14 mouse cellular contexts compared by ENCODE assay signal in genomic region chr17:56540562-56540975, GRCm38 (mm10). TPM values are rescaled to one million over a fixed set of nuclear protein-coding genes. Genes with fewer than 3 reads are reported as not detected.
A peak's percentile ranks its signal among the peaks of the same experiment; 100 is the strongest.
DNase-seq lines count a peak whose midpoint lies in the region; ATAC-seq and TF ChIP-seq lines count a peak whose summit lies in the region.
"Had no signal": no experiment of that assay in that cellular context is flagged by ENCODE, and none has a peak within 500 bp of the region (broad histone marks: within the 10 kb centered on the region; RNA-seq: fewer than 3 reads in every experiment).

No protein-coding gene starts in this region.

- no peak for DNase-seq in kidney, adult 11 months
- peak; percentile 40 for DNase-seq in ES-E14 (ENCODE audit: low read depth, low spot score)
- no peak for DNase-seq in liver, embryonic 13.5 days
- DNase-seq in B cell, adult 2 months = no peak
- no peak for DNase-seq in frontal cortex, postnatal 25 days (ENCODE audit: low spot score in 2 of 2)
- DNase-seq: cerebellum, postnatal 14 days had no signal

- no peak overlapping the region for H3K9ac ChIP-seq in kidney, embryonic 15.5 days
- no peak overlapping the region for H3K9ac ChIP-seq in ES-E14 (ENCODE audit: insufficient read depth, low read depth, low read length, poor library complexity, severe bottlenecking)
- no peak overlapping the region for H3K9ac ChIP-seq in embryonic facial prominence, embryonic 12.5 days
- H3K9ac ChIP-seq in liver, embryonic 13.5 days = no peak overlapping the region
- H3K9ac ChIP-seq: neural tube, embryonic 12.5 days had no signal

- ATAC-seq in kidney, embryonic 15.5 days (replicated peaks; ENCODE audit: low FRiP score) = peak; percentile 57
- ATAC-seq in embryonic facial prominence, embryonic 12.5 days (ENCODE audit: insufficient number of reproducible peaks, insufficient read depth, low FRiP score, low TSS enrichment) = 0 out of 2 replicates have a peak, but pooled peaks have one; percentile 24
- peak; percentile 43 for ATAC-seq in liver, embryonic 13.5 days (ENCODE audit: low read depth)
- ATAC-seq in erythroblast, adult 5-6 weeks (replicated peaks; ENCODE audit: low FRiP score, poor library complexity, severe bottlenecking) = no peak
- ATAC-seq: inflammation-experienced regulatory T-cells, adult 6 months had no signal

- H3K27me3 ChIP-seq in kidney, embryonic 15.5 days = no peaks in the 10 kb centered on the region
- H3K27me3 ChIP-seq in embryonic facial prominence, embryonic 12.5 days = no peaks in the 10 kb centered on the region
- H3K27me3 ChIP-seq in liver, embryonic 13.5 days = peaks cover 12% of the 10 kb centered on the region; the same call in 1 of the 2 replicates
- H3K27me3 ChIP-seq: neural tube, embryonic 12.5 days had no signal

- in situ Hi-C loops in ES-E14 (cut with MboI; ENCODE audit: low sequenced_read_pairs in 2 of 2, unreplicated experiment in 2 of 2) = no loop called here

- 0 out of 2 replicates have a peak, but pooled peaks cover 3% of the 10 kb centered on the region for H3K4me1 ChIP-seq in kidney, embryonic 15.5 days
- no peaks in the 10 kb centered on the region; a peak in 1 of 4 replicates for H3K4me1 ChIP-seq in ES-E14 (ENCODE audit: control insufficient read depth in 2 of 2, insufficient read depth in 2 of 2, low read length in 2 of 2, poor library complexity in 1 of 2)
- no peaks in the 10 kb centered on the region for H3K4me1 ChIP-seq in embryonic facial prominence, embryonic 12.5 days
- H3K4me1 ChIP-seq in liver, embryonic 13.5 days (replicated peaks) = peaks cover 4% of the 10 kb centered on the region; the same call in 1 of the 2 replicates

- WGBS in kidney, embryonic 15.5 days = 39% methylated on average over 6 of the region's 6 CpGs
- 32% methylated on average over 6 of the region's 6 CpGs for WGBS in embryonic facial prominence, embryonic 12.5 days
- WGBS in liver, embryonic 13.5 days (ENCODE audit: insufficient replicate concordance) = 22% methylated on average over 6 of the region's 6 CpGs

- no peak overlapping the region for H3K27ac ChIP-seq in kidney, embryonic 15.5 days
- no peak overlapping the region for H3K27ac ChIP-seq in ES-E14 (ENCODE audit: insufficient read depth, low read depth, low read length, poor library complexity, severe bottlenecking)
- no peak overlapping the region for H3K27ac ChIP-seq in embryonic facial prominence, embryonic 12.5 days
- no peak overlapping the region for H3K27ac ChIP-seq in liver, embryonic 13.5 days
- H3K27ac ChIP-seq: neural tube, embryonic 12.5 days had no signal

- H3K4me2 ChIP-seq in kidney, embryonic 15.5 days = no peak overlapping the region
- no peak overlapping the region for H3K4me2 ChIP-seq in embryonic facial prominence, embryonic 12.5 days (replicated peaks)
- no peak overlapping the region for H3K4me2 ChIP-seq in liver, embryonic 13.5 days
- H3K4me2 ChIP-seq: heart, embryonic 11.5 days; neural tube, embryonic 12.5 days had no signal

- no peak overlapping the region for H3K4me3 ChIP-seq in kidney, embryonic 15.5 days (replicated peaks)
- no peak overlapping the region for H3K4me3 ChIP-seq in ES-E14 (ENCODE audit: insufficient read depth in 1 of 2, low read depth in 1 of 2, low read length in 2 of 2, poor library complexity in 1 of 2, severe bottlenecking in 1 of 2)
- no peak overlapping the region for H3K4me3 ChIP-seq in embryonic facial prominence, embryonic 12.5 days
- H3K4me3 ChIP-seq in liver, embryonic 13.5 days (replicated peaks) = no peak overlapping the region
- H3K4me3 ChIP-seq: neural tube, embryonic 12.5 days had no signal

- no peaks in the 10 kb centered on the region for H3K36me3 ChIP-seq in kidney, embryonic 15.5 days
- H3K36me3 ChIP-seq in ES-E14 (ENCODE audit: control insufficient read depth, insufficient read depth, low read length, poor library complexity, severe bottlenecking) = no peaks in the 10 kb centered on the region
- no peaks in the 10 kb centered on the region for H3K36me3 ChIP-seq in embryonic facial prominence, embryonic 12.5 days
- no peaks in the 10 kb centered on the region for H3K36me3 ChIP-seq in liver, embryonic 13.5 days
- H3K36me3 ChIP-seq: neural tube, embryonic 12.5 days had no signal

- no peaks in the 10 kb centered on the region for H3K9me3 ChIP-seq in kidney, embryonic 15.5 days (replicated peaks)
- H3K9me3 ChIP-seq in ES-E14 (ENCODE audit: control insufficient read depth, insufficient read depth, low read depth, low read length) = no peaks in the 10 kb centered on the region
- H3K9me3 ChIP-seq in embryonic facial prominence, embryonic 12.5 days = no peaks in the 10 kb centered on the region
- no peaks in the 10 kb centered on the region for H3K9me3 ChIP-seq in liver, embryonic 13.5 days (replicated peaks)
- H3K9me3 ChIP-seq: neural tube, embryonic 12.5 days had no signal

TF ChIP-seq in ES-E14, 5 proteins besides CTCF, POLR2A, EP300 and RAD21:
- no peak for TF ChIP-seq ZNF384 (IDR thresholded peaks at IDR 0.05; ENCODE audit: low read depth, low read length)
- TF ChIP-seq HCFC1 (IDR thresholded peaks at IDR 0.05; ENCODE audit: borderline replicate concordance, insufficient read depth, low read length) = no peak
- no peak for TF ChIP-seq MAFK (IDR thresholded peaks at IDR 0.05; ENCODE audit: insufficient read depth, low read depth, low read length)
- no peak for TF ChIP-seq ZC3H11A (IDR thresholded peaks at IDR 0.05; ENCODE audit: borderline replicate concordance, low read depth, low read length)
- TF ChIP-seq CHD2 (IDR thresholded peaks at IDR 0.05; ENCODE audit: low read depth, low read length) = no peak

RNA-seq across cellular contexts. Expression of gene Gm20219, which starts 13.6 kb away (rescaled TPM):
- polyA plus RNA-seq in kidney, embryonic 15.5 days (2015; fragmentation: Nextera tagmentation; extraction: Ambion mirVana) = 1.2 and 1.4 TPM in 2 replicates
- total RNA-seq in ES-E14 (2012; rRNA removed) = 1.5 and 2.6 TPM in 2 replicates
- 1.4 and 1.7 TPM in 2 replicates for polyA plus RNA-seq in embryonic facial prominence, embryonic 12.5 days (2016; fragmentation: Nextera tagmentation; extraction: Ambion mirVana)
- 0.08 and 0.14 TPM in 2 replicates for polyA plus RNA-seq in liver, embryonic 13.5 days (2015; fragmentation: Nextera tagmentation; extraction: Ambion mirVana)
- total RNA-seq in erythroblast, adult 5-6 weeks (2015; ENCODE audit: low replicate concordance) = 1.5 and 2.5 TPM in 2 replicates
- total RNA-seq in erythroblast, adult 5-6 weeks (2017; ENCODE audit: low replicate concordance) = 0.84 and 1.5 TPM in 2 replicates

RNA-seq across cellular contexts. Expression of gene Znrf4, which starts 28.3 kb away (rescaled TPM):
- polyA plus RNA-seq in kidney, embryonic 15.5 days (2015; fragmentation: Nextera tagmentation; extraction: Ambion mirVana) = not detected in 2 replicates
- not detected in 2 replicates for total RNA-seq in ES-E14 (2012; rRNA removed)
- not detected in 2 replicates for polyA plus RNA-seq in embryonic facial prominence, embryonic 12.5 days (2016; fragmentation: Nextera tagmentation; extraction: Ambion mirVana)
- not detected in 2 replicates for polyA plus RNA-seq in liver, embryonic 13.5 days (2015; fragmentation: Nextera tagmentation; extraction: Ambion mirVana)
- total RNA-seq in erythroblast, adult 5-6 weeks (2015; ENCODE audit: low replicate concordance) = not detected in 2 replicates
- not detected in 2 replicates for total RNA-seq in erythroblast, adult 5-6 weeks (2017; ENCODE audit: low replicate concordance)
- total RNA-seq: megakaryocyte, adult 5-6 weeks had no signal
- polyA plus RNA-seq: heart, embryonic 11.5 days; inflammation-experienced regulatory T-cells, adult 6 months; neural tube, embryonic 12.5 days; small intestine, adult 2 months had no signal

RNA-seq across cellular contexts. Expression of gene Safb2, which starts 43.8 kb away (rescaled TPM):
- 89.5 and 92.4 TPM in 2 replicates for polyA plus RNA-seq in kidney, embryonic 15.5 days (2015; fragmentation: Nextera tagmentation; extraction: Ambion mirVana)
- 113 and 172 TPM in 2 replicates for total RNA-seq in ES-E14 (2012; rRNA removed)
- polyA plus RNA-seq in embryonic facial prominence, embryonic 12.5 days (2016; fragmentation: Nextera tagmentation; extraction: Ambion mirVana) = 98.7 and 100 TPM in 2 replicates
- polyA plus RNA-seq in liver, embryonic 13.5 days (2015; fragmentation: Nextera tagmentation; extraction: Ambion mirVana) = 37.5 and 40.7 TPM in 2 replicates
- total RNA-seq in erythroblast, adult 5-6 weeks (2015; ENCODE audit: low replicate concordance) = 71.9 and 87.0 TPM in 2 replicates
- 316 and 354 TPM in 2 replicates for total RNA-seq in erythroblast, adult 5-6 weeks (2017; ENCODE audit: low replicate concordance)

RNA-seq across cellular contexts. Expression of gene Safb, which starts 44.1 kb away (rescaled TPM):
- 109 and 125 TPM in 2 replicates for polyA plus RNA-seq in kidney, embryonic 15.5 days (2015; fragmentation: Nextera tagmentation; extraction: Ambion mirVana)
- total RNA-seq in ES-E14 (2012; rRNA removed) = 116 and 127 TPM in 2 replicates
- polyA plus RNA-seq in embryonic facial prominence, embryonic 12.5 days (2016; fragmentation: Nextera tagmentation; extraction: Ambion mirVana) = 152 and 157 TPM in 2 replicates
- polyA plus RNA-seq in liver, embryonic 13.5 days (2015; fragmentation: Nextera tagmentation; extraction: Ambion mirVana) = 44.4 and 59.7 TPM in 2 replicates
- total RNA-seq in erythroblast, adult 5-6 weeks (2015; ENCODE audit: low replicate concordance) = 36.9 and 61.2 TPM in 2 replicates
- total RNA-seq in erythroblast, adult 5-6 weeks (2017; ENCODE audit: low replicate concordance) = 116 and 186 TPM in 2 replicates
